Mouse (Mus musculus) ES-Bruce4 (cell line): ENCODE results near the gene Smoc1.

Experiments
- CTCF ChIP-seq: IDR thresholded peaks from one replicate; pipeline ENCODE4 v1.8.1; 2011; ENCODE audit warnings: low read depth, low read length
- EP300 ChIP-seq: IDR thresholded peaks from 2 replicates; pipeline ENCODE4 v1.6.1; 2011; ENCODE audit warnings: low read depth, low read length; ENCODE audit not compliant: insufficient read depth
- POLR2A ChIP-seq: IDR thresholded peaks from one replicate; pipeline ENCODE4 v1.8.1; 2011; ENCODE audit warnings: low read length; ENCODE audit not compliant: insufficient read depth

DNA sequence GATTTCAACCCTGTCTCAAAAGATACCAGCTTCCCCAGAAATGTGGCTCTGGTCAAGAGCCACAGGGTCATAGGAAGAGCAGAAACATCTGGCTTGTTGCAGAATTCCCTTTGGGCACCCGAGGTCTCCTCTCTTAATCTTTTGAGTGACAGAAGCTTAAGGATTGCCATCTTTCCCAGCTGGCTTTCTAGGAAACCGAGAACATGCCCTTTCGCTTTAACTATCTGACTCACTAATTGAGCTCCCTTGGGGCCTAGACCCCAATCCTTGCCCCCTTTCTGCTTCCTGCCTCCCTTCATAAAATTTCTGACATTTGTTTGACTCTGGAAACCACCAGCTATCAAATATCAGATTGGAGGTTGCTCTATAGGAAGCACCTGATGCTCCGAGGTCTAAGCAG, 3.1 kb downstream of the Smoc1 start:
- TF ChIP-seq POLR2A (no peak), CTCF (no peak), EP300 (no peak)
